Mouse (Mus musculus): ENCODE measurements around the gene Klrd1. TPM values are rescaled to one million over a fixed set of nuclear protein-coding genes. Genes with fewer than 3 reads are reported as not detected.

Klrd1 gene
- polyA plus RNA-seq (2015; fragmentation: Nextera tagmentation; extraction: Ambion mirVana), result not detected in 2 replicates

GRCm38 (mm10) chr6:129591508-129591907, at the start of gene Klrd1:
Klrd1 (plus strand) TSS chr6:129591782.
- Histone ChIP-seq H3K9me3 (no peaks in the 10 kb centered on the region), H3K4me2 (no peak within 1 kb of the TSS), H3K27ac (no peak within 1 kb of the TSS), H3K36me3 (no peaks in the 10 kb centered on the region), H3K4me3 (no peak within 1 kb of the TSS), H3K4me1 (replicated peaks) (no peaks in the 10 kb centered on the region), H3K27me3 (no peaks in the 10 kb centered on the region), H3K9ac (no peak within 1 kb of the TSS)
- ATAC-seq (ENCODE audit: low FRiP score), result no peak
- 79% methylated on average over 3 of the region's 3 CpGs for WGBS

GRCm38 (mm10) chr6:129541931-129542330, 49.7 kb upstream of the Klrd1 start:
- H3K27me3 ChIP-seq, result no peaks in the 10 kb centered on the region
- H3K9ac ChIP-seq, result no peak overlapping the region
- H3K27ac ChIP-seq, result no peak overlapping the region; the same call in 1 of the 2 replicates
- no peaks in the 10 kb centered on the region for H3K9me3 ChIP-seq
- peaks cover 55% of the 10 kb centered on the region for H3K36me3 ChIP-seq
- no peak for ATAC-seq (ENCODE audit: low FRiP score)
- no peak overlapping the region for H3K4me2 ChIP-seq
- 37% methylated on average over 9 of the region's 9 CpGs for WGBS
- H3K4me1 ChIP-seq (replicated peaks), result peaks cover 17% of the 10 kb centered on the region
- H3K4me3 ChIP-seq, result no peak overlapping the region

GRCm38 (mm10) chr6:129542540-129542939, 49.0 kb upstream of the Klrd1 start:
- Histone ChIP-seq H3K27me3 (no peaks in the 10 kb centered on the region), H3K4me3 (no peak overlapping the region), H3K4me2 (no peak overlapping the region), H3K27ac (no peak overlapping the region), H3K9ac (no peak overlapping the region), H3K36me3 (peaks cover 52% of the 10 kb centered on the region), H3K9me3 (no peaks in the 10 kb centered on the region), H3K4me1 (replicated peaks) (peaks cover 13% of the 10 kb centered on the region; the same call in 1 of the 2 replicates)
- WGBS, result 93% methylated on average over 3 of the region's 3 CpGs
- ATAC-seq (ENCODE audit: low FRiP score), result no peak

- peak overlapping the region; percentile 26; the same call in 1 of the 2 replicates for H3K27ac ChIP-seq
- 57% methylated on average over 6 of the region's 6 CpGs for WGBS
- H3K9ac ChIP-seq, result no peak overlapping the region
- H3K36me3 ChIP-seq, result peaks cover 38% of the 10 kb centered on the region
- H3K9me3 ChIP-seq, result no peaks in the 10 kb centered on the region
- H3K4me3 ChIP-seq, result no peak overlapping the region
- no peaks in the 10 kb centered on the region for H3K27me3 ChIP-seq
- H3K4me2 ChIP-seq, result no peak overlapping the region
- ATAC-seq (ENCODE audit: low FRiP score), result peak; percentile 80
- peaks cover 12% of the 10 kb centered on the region; the same call in 1 of the 2 replicates for H3K4me1 ChIP-seq (replicated peaks)
Observed at GRCm38 (mm10) chr6:129543709-129544606, 47.6 kb upstream of the Klrd1 start.

GRCm38 (mm10) chr6:129547277-129547676, 44.3 kb upstream of the Klrd1 start:
- H3K4me3 ChIP-seq, result no peak overlapping the region
- H3K9ac ChIP-seq, result no peak overlapping the region
- H3K9me3 ChIP-seq, result no peaks in the 10 kb centered on the region
- 89% methylated on average over 2 of the region's 2 CpGs for WGBS
- no peak overlapping the region for H3K4me2 ChIP-seq
- H3K27ac ChIP-seq, result no peak overlapping the region
- H3K36me3 ChIP-seq, result peaks cover 6% of the 10 kb centered on the region
- ATAC-seq (ENCODE audit: low FRiP score), result no peak
- H3K27me3 ChIP-seq, result no peaks in the 10 kb centered on the region
- H3K4me1 ChIP-seq (replicated peaks), result peaks cover 5% of the 10 kb centered on the region; the same call in 1 of the 2 replicates

GRCm38 (mm10) chr6:129548009-129548408, 43.6 kb upstream of the Klrd1 start:
- Histone ChIP-seq H3K27me3 (no peaks in the 10 kb centered on the region), H3K36me3 (no peaks in the 10 kb centered on the region; the same call in 1 of the 2 replicates), H3K27ac (no peak overlapping the region), H3K9me3 (no peaks in the 10 kb centered on the region), H3K4me2 (no peak overlapping the region), H3K9ac (no peak overlapping the region), H3K4me3 (no peak overlapping the region), H3K4me1 (replicated peaks) (peaks cover 5% of the 10 kb centered on the region; the same call in 1 of the 2 replicates)
- ATAC-seq (ENCODE audit: low FRiP score), result no peak
- WGBS, result 76% methylated on average over 3 of the region's 3 CpGs

GRCm38 (mm10) chr6:129557298-129558023, 34.1 kb upstream of the Klrd1 start:
- no peak overlapping the region for H3K27ac ChIP-seq
- H3K9ac ChIP-seq, result no peak overlapping the region
- 0 out of 2 replicates have a peak, but pooled peaks cover 3% of the 10 kb centered on the region for H3K4me1 ChIP-seq (replicated peaks)
- no peak overlapping the region for H3K4me2 ChIP-seq
- no peaks in the 10 kb centered on the region for H3K36me3 ChIP-seq
- H3K4me3 ChIP-seq, result no peak overlapping the region
- no peaks in the 10 kb centered on the region for H3K9me3 ChIP-seq
- ATAC-seq (ENCODE audit: low FRiP score), result peak; percentile 23; the same call in 1 of the 2 replicates
- no peaks in the 10 kb centered on the region for H3K27me3 ChIP-seq

- Histone ChIP-seq H3K4me2 (no peak overlapping the region), H3K4me3 (no peak overlapping the region), H3K4me1 (replicated peaks) (0 out of 2 replicates have a peak, but pooled peaks cover 3% of the 10 kb centered on the region), H3K27me3 (no peaks in the 10 kb centered on the region), H3K9me3 (no peaks in the 10 kb centered on the region), H3K27ac (no peak overlapping the region), H3K36me3 (no peaks in the 10 kb centered on the region), H3K9ac (no peak overlapping the region)
- 18% methylated on average over 12 of the region's 12 CpGs for WGBS
- peak; percentile 87 for ATAC-seq (ENCODE audit: low FRiP score)
Observed at GRCm38 (mm10) chr6:129558946-129559640, 32.5 kb upstream of the Klrd1 start.

- Histone ChIP-seq H3K9ac (no peak overlapping the region), H3K4me2 (no peak overlapping the region), H3K36me3 (no peaks in the 10 kb centered on the region), H3K4me1 (replicated peaks) (0 out of 2 replicates have a peak, but pooled peaks cover 3% of the 10 kb centered on the region), H3K27me3 (no peaks in the 10 kb centered on the region), H3K27ac (no peak overlapping the region), H3K4me3 (no peak overlapping the region), H3K9me3 (no peaks in the 10 kb centered on the region)
- 0 out of 2 replicates have a peak, but pooled peaks have one; percentile 29 for ATAC-seq (ENCODE audit: low FRiP score)
- WGBS, result 63% methylated on average over 4 of the region's 4 CpGs
Observed at GRCm38 (mm10) chr6:129559641-129560027, 31.9 kb upstream of the Klrd1 start.

- Histone ChIP-seq H3K27me3 (no peaks in the 10 kb centered on the region), H3K4me2 (no peak overlapping the region), H3K4me1 (replicated peaks) (no peaks in the 10 kb centered on the region), H3K9me3 (no peaks in the 10 kb centered on the region), H3K36me3 (no peaks in the 10 kb centered on the region), H3K4me3 (no peak overlapping the region), H3K27ac (no peak overlapping the region), H3K9ac (no peak overlapping the region)
- no peak for ATAC-seq (ENCODE audit: low FRiP score)
- WGBS, result 86% methylated on average over 2 of the region's 2 CpGs
Observed at GRCm38 (mm10) chr6:129565257-129565656, 26.3 kb upstream of the Klrd1 start.

- Histone ChIP-seq H3K36me3 (no peaks in the 10 kb centered on the region), H3K4me1 (replicated peaks) (no peaks in the 10 kb centered on the region), H3K27ac (no peak overlapping the region), H3K9me3 (no peaks in the 10 kb centered on the region), H3K9ac (no peak overlapping the region), H3K27me3 (no peaks in the 10 kb centered on the region), H3K4me3 (no peak overlapping the region), H3K4me2 (no peak overlapping the region)
- no peak for ATAC-seq (ENCODE audit: low FRiP score)
- WGBS, result 55% methylated on average over 2 of the region's 2 CpGs
Observed at GRCm38 (mm10) chr6:129575315-129575714, 16.3 kb upstream of the Klrd1 start.

- no peak for ATAC-seq (ENCODE audit: low FRiP score)
- 93% methylated on average over 8 of the region's 8 CpGs for WGBS
- Histone ChIP-seq H3K4me2 (no peak within 1 kb of the TSS), H3K4me3 (no peak within 1 kb of the TSS), H3K27ac (no peak within 1 kb of the TSS), H3K36me3 (no peaks in the 10 kb centered on the region), H3K9ac (no peak within 1 kb of the TSS), H3K27me3 (no peaks in the 10 kb centered on the region), H3K4me1 (replicated peaks) (no peaks in the 10 kb centered on the region), H3K9me3 (no peaks in the 10 kb centered on the region)
Observed at GRCm38 (mm10) chr6:129577605-129578004, 14.0 kb upstream of the Klrd1 start, which contains the start of gene Klre1. Klre1 (plus strand) TSS chr6:129577905.
